Mouse (Mus musculus) brain, embryonic 14.5 days (tissue): ENCODE results near the gene Kmt2a.

Experiments
- CTCF ChIP-seq: fragments of 200-500 bp; IDR thresholded peaks from 2 replicates; pipeline ENCODE4 v1.5.1; 2012; ENCODE audit warnings: inconsistent platforms, mild to moderate bottlenecking, moderate library complexity, borderline replicate concordance; ENCODE audit not compliant: insufficient read depth, insufficient read length; ENCODE audit errors: extremely low read depth
- POLR2A ChIP-seq: fragments of 200-500 bp; IDR thresholded peaks from 2 replicates; pipeline ENCODE4 v1.6.1; 2012; ENCODE audit warnings: mild to moderate bottlenecking, inconsistent platforms, borderline replicate concordance; ENCODE audit not compliant: poor library complexity, insufficient read depth, insufficient read length, severe bottlenecking; ENCODE audit errors: extremely low read depth

DNA sequence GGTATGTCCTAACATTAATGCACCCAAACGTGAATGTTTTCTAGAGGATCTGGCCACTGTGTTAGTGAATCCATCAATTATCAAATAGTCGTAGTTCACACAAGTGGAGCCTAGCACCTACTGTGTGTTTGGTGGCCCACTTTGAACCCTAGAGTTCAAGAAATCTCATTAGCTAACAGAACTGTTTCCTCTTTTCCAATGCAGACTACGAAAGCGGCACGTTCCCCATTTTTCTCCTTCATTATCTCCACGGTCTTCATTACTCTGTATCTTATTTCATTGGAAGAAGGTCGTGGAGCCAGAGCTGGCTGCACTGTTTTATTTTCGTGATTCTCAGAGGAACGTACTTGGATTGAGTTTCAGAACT lies 81.2 kb downstream of the Kmt2a start:
- TF ChIP-seq CTCF (no peak), POLR2A (no peak)
